Mouse (Mus musculus) liver, embryonic 14 days (tissue): Measurements from ENCODE around the gene Ccdc12. TPM values are rescaled to one million over a fixed set of nuclear protein-coding genes. Genes with fewer than 3 reads are reported as not detected.

Experiments used
- polyA plus RNA-seq: library from polyadenylated mRNA; depleted of rRNA; stranded (reverse); fragments of >200 nt; gene quantifications from 2 replicates; pipeline ENCODE4 v1.2.3, GENCODE M21; 2012; rRNA removed

Gene Ccdc12
- polyA plus RNA-seq = 71.9 and 74.5 TPM in 2 replicates

DNA sequence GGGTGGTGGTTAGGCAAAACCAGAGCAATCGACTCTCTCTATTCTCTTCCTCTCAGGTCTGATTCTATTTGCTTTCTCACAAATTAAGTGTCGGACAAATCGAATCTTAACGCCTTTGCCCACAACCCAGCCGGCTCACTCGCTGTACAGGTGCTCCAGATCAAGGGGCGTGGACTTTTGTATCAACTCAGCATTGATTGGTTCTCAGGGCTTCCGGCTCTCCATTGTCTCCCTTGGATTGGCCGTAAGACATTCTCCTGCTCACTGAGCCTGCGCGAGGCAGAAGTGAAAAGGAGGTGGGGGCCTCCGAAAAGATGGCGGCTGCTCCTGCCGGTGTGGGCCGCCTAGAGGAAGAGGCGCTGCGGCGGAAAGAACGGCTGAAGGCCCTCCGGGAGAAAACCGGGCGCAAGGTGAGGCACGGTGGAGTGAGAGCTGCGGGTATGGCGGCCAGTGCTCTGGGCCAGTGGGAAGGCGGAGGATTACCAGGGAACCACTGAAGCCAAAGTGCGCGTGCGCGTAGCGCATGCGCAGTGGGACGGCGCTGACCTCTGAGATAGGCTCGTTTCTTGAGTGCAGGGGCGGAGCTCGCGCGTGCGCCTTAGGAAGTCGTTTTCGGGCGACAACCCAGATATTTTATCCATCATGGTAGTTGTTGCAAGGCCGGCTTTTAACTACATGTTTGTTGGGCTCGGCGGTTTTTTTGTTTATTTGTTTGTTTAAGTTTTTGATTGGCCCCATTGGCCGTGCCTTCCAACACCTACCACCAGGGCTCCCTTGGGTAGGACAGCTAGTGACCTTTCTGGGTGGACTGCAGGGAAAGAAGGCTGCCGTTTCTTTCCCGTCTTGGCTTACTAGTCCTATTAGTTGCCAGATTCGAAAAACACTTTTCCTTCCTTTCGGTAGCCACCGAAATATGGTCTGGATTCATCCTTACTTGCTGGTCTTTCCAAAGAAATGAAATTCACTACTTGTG, at the start of gene Ccdc12:
Gene Ccdc12, plus strand, starts transcription at position 255 of the 973 bp plus-strand sequence.

DNA sequence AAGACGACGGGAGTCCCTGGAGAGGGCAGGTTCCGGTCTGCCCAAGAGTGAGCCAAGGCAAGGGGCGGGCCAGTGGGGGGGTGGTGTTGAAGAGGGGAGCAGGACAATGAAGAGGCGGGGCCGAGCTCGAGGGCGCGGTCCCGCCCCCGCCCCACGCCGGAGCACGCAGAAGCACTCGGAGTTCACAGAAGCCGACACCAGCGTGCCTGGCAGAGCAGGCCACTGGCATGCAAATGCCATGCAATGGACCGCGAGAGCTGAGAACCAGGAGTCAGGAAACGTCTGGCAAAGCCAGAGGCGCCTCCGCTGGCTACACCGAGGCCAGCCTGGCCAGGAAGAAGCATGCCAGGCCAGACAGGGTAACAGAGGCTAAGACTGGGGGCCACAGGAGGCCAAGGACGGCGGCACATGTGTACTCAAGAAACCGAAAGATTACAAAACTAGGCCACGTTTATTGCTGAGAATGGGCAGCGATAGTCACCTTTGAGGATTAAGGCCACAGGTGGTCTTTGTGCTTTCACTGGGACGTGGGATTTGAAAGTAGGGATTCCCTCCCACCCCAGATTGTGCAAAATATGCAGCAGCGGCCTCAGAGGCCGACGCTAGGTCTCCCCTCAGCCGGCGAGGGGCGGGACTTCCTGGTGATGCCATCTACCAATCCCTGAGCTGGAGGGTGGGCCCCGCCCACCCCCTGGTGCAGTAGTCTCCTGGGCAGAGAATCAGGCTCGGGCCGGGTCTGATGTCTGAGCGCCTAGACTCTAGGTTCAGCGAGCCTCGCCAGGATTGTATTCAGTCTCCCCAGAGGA, 31.7 kb upstream of the Ccdc12 start, which contains the start of gene Nradd:
Gene Nradd, minus strand, starts transcription at position 92 of the 806 bp plus-strand sequence.

DNA sequence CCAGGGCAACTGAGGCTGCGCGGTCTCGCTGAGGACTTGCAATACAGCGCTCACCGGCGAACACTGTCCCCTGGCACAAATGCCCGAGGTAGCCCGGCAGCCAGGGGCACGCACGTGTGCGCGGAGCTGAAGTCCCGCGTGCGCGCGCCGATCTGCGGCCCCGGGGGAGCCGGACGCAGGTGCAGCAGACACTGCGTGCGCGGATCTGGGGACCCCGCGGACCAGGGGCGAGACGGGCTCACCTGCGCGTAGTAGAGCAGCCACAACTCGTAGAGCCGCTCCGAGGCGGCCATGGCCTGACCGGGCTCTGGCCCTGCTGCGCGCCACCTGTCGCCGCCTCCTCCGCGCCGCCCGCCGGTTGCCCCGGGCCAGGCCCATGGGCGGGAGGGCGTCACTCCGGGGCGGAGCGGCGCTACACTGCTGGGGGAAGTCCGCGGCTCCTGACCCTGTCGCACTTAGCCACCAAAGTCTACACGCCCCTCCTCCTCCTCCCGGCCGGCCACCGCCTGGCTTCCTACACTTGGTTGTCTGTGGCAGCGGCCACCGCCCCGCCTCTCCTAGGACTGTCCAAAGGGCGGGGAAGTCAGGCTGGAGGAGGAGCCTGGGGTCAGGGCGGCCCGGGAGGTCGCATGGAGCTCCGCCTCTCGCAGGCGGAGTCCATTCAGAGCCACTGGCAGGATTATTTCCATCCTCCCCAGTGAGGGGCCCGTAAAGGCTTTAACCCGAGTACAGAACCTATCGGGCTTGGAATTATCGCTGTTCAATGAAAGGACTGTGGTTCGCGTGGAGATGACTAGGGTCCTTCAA, 2.4 kb upstream of the Ccdc12 start, which contains the start of gene Nbeal2:
Gene Nbeal2, minus strand, starts transcription at position 507 of the 807 bp plus-strand sequence.

DNA sequence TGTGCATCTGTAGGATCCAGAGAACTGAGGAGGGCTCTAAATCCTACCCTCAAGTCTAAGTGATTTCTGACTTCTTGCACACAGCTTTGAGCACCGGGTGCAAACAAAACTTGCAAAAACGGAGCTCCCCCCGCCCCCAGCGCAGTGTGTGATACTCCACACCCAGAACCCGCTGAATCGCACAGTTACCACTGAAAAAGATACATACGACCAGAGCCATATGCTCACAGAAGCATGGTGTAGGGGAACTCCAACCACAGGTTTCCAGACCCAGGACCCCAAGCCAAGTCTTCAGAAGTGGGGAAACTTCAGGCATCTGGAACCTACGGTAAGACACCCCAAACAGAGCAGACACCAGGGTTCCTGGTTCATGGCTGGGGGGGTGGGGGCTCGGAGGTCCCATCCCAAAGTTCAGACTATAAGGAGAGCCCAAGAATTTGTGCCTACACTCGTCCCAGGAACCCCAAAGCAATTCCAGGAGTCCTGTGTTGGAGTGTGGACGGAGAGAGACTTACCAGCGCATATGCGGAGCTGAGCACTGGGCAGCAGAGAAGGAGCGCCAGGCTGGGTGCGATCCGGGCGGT, 85.5 kb downstream of the Ccdc12 start, which contains the start of gene Myl3:
Gene Myl3, plus strand, starts transcription at position 151 of the 584 bp plus-strand sequence.

DNA sequence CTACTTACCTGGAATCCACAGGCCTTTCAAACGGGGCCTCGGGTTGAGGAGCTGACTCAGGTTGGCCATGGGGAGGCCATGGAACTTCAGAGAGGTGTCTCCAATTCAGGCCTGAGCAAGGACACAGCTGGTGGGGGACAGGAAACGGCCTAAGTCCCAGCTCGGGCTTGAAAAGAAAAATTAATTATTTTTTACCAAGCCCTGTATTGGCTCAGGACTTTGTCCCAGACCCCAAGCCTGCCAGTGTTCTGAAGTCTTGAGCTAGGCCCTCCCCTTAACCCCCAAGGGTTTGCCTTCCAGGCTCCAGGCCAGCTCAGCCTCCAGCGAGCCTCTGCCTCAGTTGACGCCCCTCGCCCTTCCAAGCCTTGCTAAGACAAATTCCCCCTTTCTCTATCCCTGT, 90.7 kb downstream of the Ccdc12 start, which contains the start of gene Pth1r:
Gene Pth1r, minus strand, starts transcription at position 185 of the 400 bp plus-strand sequence.

Other genes with a start within 250 kb of the Ccdc12 start
- gene Ptpn23, start 248.3 kb upstream of the Ccdc12 start, polyA plus RNA-seq = 3.2 and 4.1 TPM in 2 replicates
- 30.1 and 49.8 TPM in 2 replicates for gene Ngp, start 236.8 kb upstream of the Ccdc12 start, polyA plus RNA-seq
- 2.6 and 2.8 TPM in 2 replicates for gene Klhl18, start 179.8 kb upstream of the Ccdc12 start, polyA plus RNA-seq
- 0.14 and 0.15 TPM in 2 replicates for gene Kif9, start 179.5 kb upstream of the Ccdc12 start, polyA plus RNA-seq
- gene Setd2, start 123.9 kb upstream of the Ccdc12 start, polyA plus RNA-seq = 25.9 and 27.1 TPM in 2 replicates
- 1.4 and 1.7 TPM in 2 replicates for gene Nradd, start 32.1 kb upstream of the Ccdc12 start, polyA plus RNA-seq
- 3.5 and 3.9 TPM in 2 replicates for gene Nbeal2, start 2.3 kb upstream of the Ccdc12 start, polyA plus RNA-seq
- 0.06 and 1.3 TPM in 2 replicates for gene Myl3, start 85.4 kb downstream of the Ccdc12 start, polyA plus RNA-seq
- 3.4 and 3.6 TPM in 2 replicates for gene Pth1r, start 90.6 kb downstream of the Ccdc12 start, polyA plus RNA-seq
- 0.02 TPM in 1 of 2 replicates, not detected in the other for gene Prss42, start 141.7 kb downstream of the Ccdc12 start, polyA plus RNA-seq
- not detected in 2 replicates for gene Prss44, start 157.5 kb downstream of the Ccdc12 start, polyA plus RNA-seq
- gene Prss43, start 170.2 kb downstream of the Ccdc12 start, polyA plus RNA-seq = not detected in 2 replicates
- not detected in 2 replicates for gene Prss45, start 178.1 kb downstream of the Ccdc12 start, polyA plus RNA-seq
- not detected in 2 replicates for gene Prss46, start 188.0 kb downstream of the Ccdc12 start, polyA plus RNA-seq
- gene Prss50, start 201.5 kb downstream of the Ccdc12 start, polyA plus RNA-seq = 6.5 and 7.0 TPM in 2 replicates
- 2.4 and 3.5 TPM in 2 replicates for gene Als2cl, start 223.4 kb downstream of the Ccdc12 start, polyA plus RNA-seq
- gene Tmie, start 223.6 kb downstream of the Ccdc12 start, polyA plus RNA-seq = 0.88 and 1.3 TPM in 2 replicates